Mouse (Mus musculus) liver, adult 2 months (tissue): Measurements from ENCODE around the gene Camkv. TPM values are rescaled to one million over a fixed set of nuclear protein-coding genes. Genes with fewer than 3 reads are reported as not detected.

Experiments
- DNase-seq: peaks from one replicate; pipeline ENCODE4 v3.0.0-alpha.2; 2011; ENCODE audit warnings: low read depth, low spot score; ENCODE audit errors: extremely low read depth
- H3K27ac ChIP-seq: fragments of 200-500 bp; replicated peaks from 2 replicates; pipeline ENCODE4 v1.5.1; 2012; ENCODE audit warnings: low read depth, mild to moderate bottlenecking, control low read depth, inconsistent platforms, low read length; ENCODE audit not compliant: insufficient read depth
- H3K27me3 ChIP-seq: fragments of 200-500 bp; 2 replicates; pipeline ENCODE4 v1.6.1; 2012; ENCODE audit warnings: mild to moderate bottlenecking, moderate library complexity, low read length, inconsistent platforms; ENCODE audit not compliant: control insufficient read depth, insufficient read depth
- H3K36me3 ChIP-seq: fragments of 200-500 bp; 2 replicates; pipeline ENCODE4 v1.6.1; 2012; ENCODE audit warnings: low read length, inconsistent platforms; ENCODE audit not compliant: control insufficient read depth, insufficient read depth
- H3K4me1 ChIP-seq: fragments of 200-500 bp; 2 replicates; pipeline ENCODE4 v1.6.1; 2011; ENCODE audit warnings: low read length; ENCODE audit not compliant: control insufficient read depth, insufficient read depth
- H3K4me3 ChIP-seq: fragments of 200-500 bp; 2 replicates; pipeline ENCODE4 v1.5.1; 2011; ENCODE audit warnings: low read depth, mild to moderate bottlenecking, control low read depth, low read length, moderate library complexity; ENCODE audit not compliant: insufficient read depth
- H3K79me2 ChIP-seq: fragments of 200-500 bp; 2 replicates; pipeline ENCODE4 v1.6.1; 2012; ENCODE audit warnings: inconsistent platforms, mild to moderate bottlenecking, low read length, moderate library complexity; ENCODE audit not compliant: control insufficient read depth, insufficient read depth
- H3K9ac ChIP-seq: fragments of 200-500 bp; 2 replicates; pipeline ENCODE4 v1.6.1; 2012; ENCODE audit warnings: low read depth, mild to moderate bottlenecking, control low read depth, inconsistent platforms, low read length
- CTCF ChIP-seq: fragments of 200-500 bp; IDR thresholded peaks from 2 replicates; pipeline ENCODE4 v1.5.1; 2011; ENCODE audit warnings: low read depth, low read length, control low read depth
- POLR2A ChIP-seq: fragments of 200-500 bp; IDR thresholded peaks from 2 replicates; pipeline ENCODE4 v1.6.1; 2011; ENCODE audit warnings: low read length, control low read depth; ENCODE audit not compliant: insufficient read depth; ENCODE audit errors: extremely low read depth
- WGBS: fragments of 180-500 bp; shearing (Covaris S2); methylation state at CpG from one replicate; pipeline ENCODE4 v1.1.7; 2018; 5-methylcytosine and 5-hydroxymethylcytosine counted together
- polyA plus RNA-seq: library from polyadenylated mRNA; depleted of rRNA; stranded (reverse); fragments of >200 nt; gene quantifications from 2 replicates; pipeline ENCODE4 v1.2.3, GENCODE M21; 2012
- total RNA-seq: library from RNA; depleted of rRNA; stranded (reverse); fragments of >200 nt; gene quantifications from 2 replicates; pipeline ENCODE4 v1.2.3, GENCODE M21; 2014

Gene Camkv
- total and polyA plus RNA-seq, 2 experiments = not detected

DNA sequence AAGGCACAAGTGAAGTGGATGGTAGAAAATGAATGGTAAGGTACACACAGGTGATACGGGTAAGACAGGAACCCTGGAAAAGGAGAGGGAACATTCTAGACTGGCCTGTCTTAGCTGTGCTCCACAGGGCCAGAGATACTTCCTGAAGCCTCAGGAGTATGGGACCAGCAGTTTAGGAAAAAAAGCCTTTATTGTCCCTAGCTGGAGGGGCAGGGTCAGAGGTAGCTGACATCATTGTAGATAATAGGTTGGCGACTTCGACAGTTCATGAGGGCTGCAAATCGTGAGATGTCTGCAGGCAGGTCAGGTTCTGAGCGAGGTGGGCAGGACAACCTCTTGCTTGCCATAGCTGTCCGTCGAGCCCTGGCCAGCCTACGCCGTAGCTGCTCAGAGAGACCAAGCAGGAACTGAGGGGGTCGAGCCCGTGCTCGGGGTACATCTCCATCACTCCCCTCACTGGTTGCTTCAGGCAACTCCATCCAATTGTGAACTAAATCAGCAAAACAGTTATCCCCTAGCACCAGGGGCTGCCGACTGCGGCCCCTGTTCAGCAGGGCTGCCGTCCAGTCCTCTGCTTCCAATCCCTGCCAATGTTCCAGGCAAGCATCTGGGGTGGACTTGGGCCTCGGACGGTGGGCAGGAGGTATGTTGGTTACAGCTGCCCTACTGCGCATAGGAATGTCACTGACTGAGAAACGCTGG, 48.7 kb downstream of the Camkv start:
- peak overlapping the region; percentile 48; the same call in 1 of the 2 replicates for H3K9ac ChIP-seq
- peak overlapping the region; percentile 21; the same call in 1 of the 2 replicates for H3K4me3 ChIP-seq
- WGBS = 78% methylated on average over 19 of the region's 19 CpGs
- peak overlapping the region; percentile 64 for H3K27ac ChIP-seq
- H3K79me2 ChIP-seq = no peaks in the 10 kb centered on the region
- peaks cover 10% of the 10 kb centered on the region; the same call in 1 of the 2 replicates for H3K4me1 ChIP-seq
- TF ChIP-seq POLR2A (no peak), CTCF (no peak)
- no peak for DNase-seq
- no peaks in the 10 kb centered on the region for H3K27me3 ChIP-seq
- H3K36me3 ChIP-seq = no peaks in the 10 kb centered on the region

DNA sequence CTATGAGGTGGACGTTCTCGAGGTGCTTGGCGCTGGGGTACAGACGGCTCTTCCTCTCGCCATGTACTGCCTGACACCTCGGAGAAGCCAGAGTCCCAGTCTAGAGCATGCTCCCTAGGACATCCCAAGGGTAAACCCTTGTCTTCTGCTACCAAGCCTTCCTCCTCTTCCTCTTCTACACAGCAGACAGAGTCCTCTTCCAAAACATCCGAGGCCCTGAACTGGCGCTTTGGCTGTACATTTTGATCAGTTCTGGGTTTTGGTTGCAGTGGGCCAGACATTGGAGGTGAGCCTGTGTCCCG, 49.2 kb downstream of the Camkv start:
- Histone ChIP-seq H3K27me3 (no peaks in the 10 kb centered on the region), H3K36me3 (no peaks in the 10 kb centered on the region), H3K4me1 (peaks cover 10% of the 10 kb centered on the region; the same call in 1 of the 2 replicates), H3K27ac (peak overlapping the region; percentile 11), H3K9ac (peak overlapping the region; percentile 48; the same call in 1 of the 2 replicates), H3K4me3 (peak overlapping the region; percentile 65), H3K79me2 (no peaks in the 10 kb centered on the region)
- no peak for TF ChIP-seq CTCF
- no peak for TF ChIP-seq POLR2A
- no peak for DNase-seq
- 69% methylated on average over 9 of the region's 9 CpGs for WGBS

DNA sequence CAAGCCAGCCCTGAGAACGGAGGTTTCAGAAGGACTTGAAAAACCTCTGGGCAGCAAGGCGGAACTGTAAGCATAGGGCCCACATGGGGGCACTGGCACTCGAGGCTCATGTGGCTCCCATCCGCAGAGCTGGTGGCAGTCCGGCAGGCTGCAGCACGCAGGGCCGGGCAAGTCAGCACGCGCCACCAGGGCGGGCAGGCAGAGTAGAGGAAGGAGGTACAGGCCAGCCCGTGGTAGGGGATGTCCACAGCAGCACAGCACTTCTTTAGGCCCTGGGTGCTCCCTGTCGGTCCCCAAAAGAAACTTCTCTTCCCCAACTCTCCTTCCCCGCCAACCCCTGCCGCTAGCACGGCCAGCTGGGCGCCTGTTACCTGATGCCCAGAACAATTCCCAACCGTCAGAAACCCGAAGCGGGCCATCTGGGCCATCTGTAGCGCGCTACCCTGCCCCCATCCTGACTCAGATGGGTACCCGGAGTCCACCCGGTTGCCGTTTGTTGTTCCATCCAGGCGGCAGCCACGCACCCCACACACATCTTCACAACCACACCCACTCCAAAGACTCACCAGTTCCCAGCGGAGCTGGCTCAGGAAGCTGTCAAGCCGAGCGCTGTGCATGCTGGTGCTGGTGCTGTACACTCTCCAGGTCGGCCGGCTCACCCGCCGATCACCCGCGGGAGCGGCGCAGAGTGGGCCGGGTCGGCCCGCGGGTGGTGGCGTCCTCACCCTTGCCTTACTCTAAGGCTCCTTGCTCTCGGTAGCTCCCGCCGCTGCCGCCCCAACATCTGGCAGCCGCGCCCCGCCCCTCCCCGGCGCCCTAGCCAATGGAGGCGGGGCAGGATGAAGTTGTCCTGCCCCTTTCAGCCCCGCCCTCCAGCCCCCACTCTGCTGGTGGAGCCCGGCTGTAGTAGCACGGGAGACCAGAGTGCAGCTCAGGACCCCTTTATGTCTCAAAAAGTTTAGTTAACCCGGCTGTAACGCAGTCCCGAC, 50.0 kb downstream of the Camkv start, which contains the start of gene Inka1:
Gene Inka1, minus strand, starts transcription at position 749 of the 989 bp plus-strand sequence.
- Histone ChIP-seq H3K27me3 (no peaks in the 10 kb centered on the region), H3K9ac (peak within 1 kb of the TSS; percentile 48), H3K4me3 (peak within 1 kb of the TSS; percentile 65), H3K36me3 (no peaks in the 10 kb centered on the region), H3K27ac (peak within 1 kb of the TSS; percentile 11), H3K4me1 (peaks cover 10% of the 10 kb centered on the region; the same call in 1 of the 2 replicates), H3K79me2 (no peaks in the 10 kb centered on the region)
- peak; percentile 27 for DNase-seq
- TF ChIP-seq CTCF = no peak
- TF ChIP-seq POLR2A = 0 out of 2 replicates have a peak, but pooled peaks have one; percentile 38
- 9% methylated on average over 58 of the region's 58 CpGs for WGBS

DNA sequence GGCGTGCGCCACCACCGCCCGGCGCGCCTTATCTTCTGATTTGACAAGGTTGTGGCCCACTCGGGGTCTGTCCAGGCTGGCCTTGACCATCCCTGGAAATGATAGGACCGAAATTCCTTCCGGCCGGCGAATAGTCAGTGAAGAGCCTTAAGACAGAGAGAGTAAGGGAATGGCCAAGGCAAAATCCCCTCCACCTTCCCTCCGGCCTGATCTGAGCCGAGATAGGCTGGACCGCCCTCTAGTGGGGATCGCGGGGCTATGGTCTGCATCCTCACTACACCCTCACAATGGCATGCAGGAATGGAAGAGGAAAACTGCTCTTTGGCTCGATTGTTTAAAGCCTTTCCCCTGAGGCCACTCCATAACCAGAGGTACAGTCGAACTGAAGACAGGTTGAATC, 50.9 kb downstream of the Camkv start:
- H3K4me1 ChIP-seq = peaks cover 7% of the 10 kb centered on the region; the same call in 1 of the 2 replicates
- DNase-seq = peak; percentile 52

DNA sequence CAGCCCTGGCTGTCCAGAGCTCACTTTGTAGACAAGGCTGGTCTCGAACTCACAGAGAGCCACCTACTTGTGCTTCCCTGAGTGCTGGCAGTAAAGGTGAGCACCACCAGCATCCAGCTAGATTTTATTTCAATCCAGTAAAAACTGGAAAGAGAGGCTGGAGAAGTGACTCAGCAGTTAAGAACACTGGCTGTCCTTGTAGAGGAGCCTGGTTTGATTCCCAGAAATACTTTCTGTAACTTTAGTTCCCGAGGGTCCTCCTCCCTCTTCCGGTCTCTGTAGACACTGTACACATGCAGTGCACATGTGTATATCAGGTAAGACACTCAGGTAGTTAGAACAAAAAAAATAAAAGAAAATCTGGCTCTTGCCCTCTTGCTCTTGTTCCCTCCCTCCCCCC, 52.5 kb downstream of the Camkv start:
- Histone ChIP-seq H3K4me1 (peaks cover 2% of the 10 kb centered on the region; the same call in 1 of the 2 replicates), H3K36me3 (no peaks in the 10 kb centered on the region), H3K9ac (no peak overlapping the region), H3K27me3 (no peaks in the 10 kb centered on the region), H3K4me3 (no peak overlapping the region), H3K79me2 (no peaks in the 10 kb centered on the region), H3K27ac (no peak overlapping the region)
- TF ChIP-seq POLR2A (no peak), CTCF (no peak)
- 81% methylated on average over 3 of the region's 3 CpGs for WGBS
- DNase-seq = no peak

More for the DNA sequence above, 50.9 kb downstream of the Camkv start:
- no peaks in the 10 kb centered on the region for H3K36me3 ChIP-seq
- H3K4me3 ChIP-seq = 0 out of 2 replicates have a peak overlapping the region, but pooled peaks have one; percentile 21
- H3K27me3 ChIP-seq = no peaks in the 10 kb centered on the region
- WGBS = 8% methylated on average over 18 of the region's 18 CpGs
- TF ChIP-seq POLR2A (no peak), CTCF (peak; percentile 97)
- no peaks in the 10 kb centered on the region for H3K79me2 ChIP-seq
- no peak overlapping the region for H3K9ac ChIP-seq
- no peak overlapping the region for H3K27ac ChIP-seq
